Mouse (Mus musculus) CH12.LX (cell line): ENCODE results near the gene 1190005I06Rik. TPM values are rescaled to one million over a fixed set of nuclear protein-coding genes. Genes with fewer than 3 reads are reported as not detected.

Experiments used
- DNase-seq: peaks from one replicate; pipeline ENCODE4 v3.0.0-alpha.2; 2013; ENCODE audit errors: extremely low read depth
- H3K27ac ChIP-seq: 2 replicates; pipeline ENCODE4 v1.5.1; 2012; ENCODE audit warnings: low read depth, mild to moderate bottlenecking, control low read depth, moderate library complexity; ENCODE audit not compliant: insufficient read depth
- H3K27me3 ChIP-seq: replicated peaks from 2 replicates; pipeline ENCODE3; 2012; ENCODE audit warnings: inconsistent platforms
- H3K36me3 ChIP-seq, 2 experiments: replicated peaks in 1 of 2; 2 replicates each; pipeline versions ENCODE3 to v1.6.1; 2012; ENCODE audit warnings: inconsistent platforms in 1 of 2, low read length in 1 of 2, mild to moderate bottlenecking in 1 of 2, mixed read lengths in 1 of 2, moderate library complexity in 1 of 2; ENCODE audit not compliant: control insufficient read depth in 1 of 2, insufficient read depth in 1 of 2
- H3K4me1 ChIP-seq, 2 experiments: 2 replicates each; pipeline ENCODE4 v1.6.1; 2012; ENCODE audit warnings: inconsistent platforms in 1 of 2, moderate library complexity in 1 of 2; ENCODE audit not compliant: insufficient read depth in 2 of 2, control insufficient read depth in 1 of 2
- H3K4me2 ChIP-seq: 2 replicates; pipeline ENCODE4 v1.6.1; 2012; ENCODE audit warnings: low read depth, mild to moderate bottlenecking, control low read depth; ENCODE audit not compliant: poor library complexity, insufficient read depth, severe bottlenecking
- H3K4me3 ChIP-seq, 3 experiments: fragments of 150-350 bp in 1 of 3; sonication (generic) in 1 of 3; replicated peaks in 1 of 3; 2 replicates each; pipeline versions ENCODE3 to v1.5.1; 2011 to 2012; ENCODE audit warnings: low read depth in 2 of 3, low read length in 2 of 3, mild to moderate bottlenecking in 2 of 3, moderate library complexity in 2 of 3, control low read depth in 1 of 3, improper control_type of control experiment in 1 of 3, inconsistent platforms in 1 of 3, mixed read lengths in 1 of 3; ENCODE audit not compliant: poor library complexity in 1 of 3
- H3K79me2 ChIP-seq: replicated peaks from 2 replicates; pipeline ENCODE4 v1.6.1; 2012; ENCODE audit warnings: mild to moderate bottlenecking, moderate library complexity; ENCODE audit not compliant: control insufficient read depth, poor library complexity, insufficient read depth, severe bottlenecking; ENCODE audit errors: extremely low read depth
- H3K9ac ChIP-seq: 2 replicates; pipeline ENCODE4 v1.6.1; 2012; ENCODE audit warnings: low read depth, mild to moderate bottlenecking, control low read depth, moderate library complexity; ENCODE audit not compliant: insufficient read depth
- H3K9me3 ChIP-seq: replicated peaks from 2 replicates; pipeline ENCODE3; 2012; ENCODE audit warnings: low read length, inconsistent platforms, mixed read lengths
- BHLHE40 ChIP-seq: IDR thresholded peaks from 2 replicates; pipeline ENCODE4 v1.6.1; 2011; ENCODE audit warnings: mild to moderate bottlenecking, low read depth, low read length, improper control_type of control experiment
- CHD2 ChIP-seq: IDR thresholded peaks from 2 replicates; pipeline ENCODE4 v1.6.1; 2011; ENCODE audit warnings: low read length, improper control_type of control experiment
- CTCF ChIP-seq, 2 experiments: IDR thresholded peaks in 1 of 2; conservative IDR thresholded peaks in 1 of 2; 2 replicates each; pipeline ENCODE4 v1.5.1; 2011 to 2012; ENCODE audit warnings: low read depth in 2 of 2, low read length in 2 of 2, improper control_type of control experiment in 1 of 2, inconsistent platforms in 1 of 2, mild to moderate bottlenecking in 1 of 2, moderate library complexity in 1 of 2
- E2F4 ChIP-seq: IDR thresholded peaks from 2 replicates; pipeline ENCODE4 v1.6.1; 2011; ENCODE audit warnings: low read depth, low read length, improper control_type of control experiment; ENCODE audit not compliant: insufficient replicate concordance
- ETS1 ChIP-seq: conservative IDR thresholded peaks from 2 replicates; pipeline ENCODE4 v1.6.1; 2012; ENCODE audit warnings: low read depth, mild to moderate bottlenecking, inconsistent platforms, low read length, improper control_type of control experiment, moderate library complexity
- JUN ChIP-seq: IDR thresholded peaks from 2 replicates; pipeline ENCODE4 v1.6.1; 2011; ENCODE audit warnings: low read depth, mild to moderate bottlenecking, low read length, improper control_type of control experiment, moderate library complexity; ENCODE audit not compliant: insufficient read depth
- JUND ChIP-seq: conservative IDR thresholded peaks from 2 replicates; pipeline ENCODE4 v1.6.1; 2011; ENCODE audit warnings: low read depth, low read length, improper control_type of control experiment
- KAT2A ChIP-seq: IDR thresholded peaks from 2 replicates; pipeline ENCODE4 v1.6.1; 2012; ENCODE audit warnings: low read length, improper control_type of control experiment, inconsistent platforms; ENCODE audit not compliant: insufficient replicate concordance
- MAFK ChIP-seq: IDR thresholded peaks from 2 replicates; pipeline ENCODE4 v1.6.1; 2011; ENCODE audit warnings: low read length, improper control_type of control experiment; ENCODE audit not compliant: insufficient replicate concordance
- MAX ChIP-seq: IDR thresholded peaks from 2 replicates; pipeline ENCODE4 v1.6.1; 2011; ENCODE audit warnings: low read length, improper control_type of control experiment
- PAX5 ChIP-seq: IDR thresholded peaks from 2 replicates; pipeline ENCODE4 v1.6.1; 2012; ENCODE audit warnings: low read length, inconsistent platforms, mixed read lengths
- RAD21 ChIP-seq: IDR thresholded peaks from 2 replicates; pipeline ENCODE4 v1.6.1; 2011; ENCODE audit warnings: low read depth, mild to moderate bottlenecking, low read length, improper control_type of control experiment, moderate library complexity
- SMC3 ChIP-seq: IDR thresholded peaks from 2 replicates; pipeline ENCODE4 v1.6.1; 2011; ENCODE audit warnings: low read depth, low read length, improper control_type of control experiment
- TBP ChIP-seq: conservative IDR thresholded peaks from 2 replicates; pipeline ENCODE4 v1.6.1; 2011; ENCODE audit warnings: low read depth, low read length, improper control_type of control experiment
- TCF12 ChIP-seq: IDR thresholded peaks from 2 replicates; pipeline ENCODE4 v1.6.1; 2014; ENCODE audit warnings: low read depth, mild to moderate bottlenecking, inconsistent platforms, low read length, improper control_type of control experiment
- UBTF ChIP-seq: IDR thresholded peaks from 2 replicates; pipeline ENCODE4 v1.6.1; 2012; ENCODE audit warnings: low read depth, mild to moderate bottlenecking, inconsistent platforms, low read length, improper control_type of control experiment, moderate library complexity
- USF2 ChIP-seq: conservative IDR thresholded peaks from 2 replicates; pipeline ENCODE4 v1.6.1; 2011; ENCODE audit warnings: low read depth, low read length, improper control_type of control experiment
- dilution Hi-C: fragments of 300-500 bp; cut with MboI; formaldehyde crosslinking; loops from 2 replicates; pipeline ENCODE4 v1.14.3; 2020; ENCODE audit warnings: low sequenced_read_pairs; ENCODE audit not compliant: extremely low pct_unique_long_range_greater_than_20kb, extremely low pct_ligation_motif_present
- in situ Hi-C: fragments of 300-500 bp; cut with MboI; formaldehyde crosslinking; loops from 3 replicates; pipeline ENCODE4 v1.14.3; 2019; ENCODE audit warnings: low sequenced_read_pairs, low pct_ligation_motif_present, low pct_unique_long_range_greater_than_20kb, mixed read lengths
- polyA plus RNA-seq: library from polyadenylated mRNA; unstranded; fragments of >175 nt; gene quantifications from 2 replicates; pipeline ENCODE4 v1.2.1, GENCODE M21; 2012; ENCODE audit warnings: low read depth; ENCODE audit not compliant: insufficient read length
- total RNA-seq, 2 experiments: library from RNA; depleted of rRNA; stranded (reverse); fragments of 300-350 nt in 1 of 2; fragments of >200 nt in 1 of 2; gene quantifications; 2 replicates each; pipeline ENCODE4 v1.2.3; 2012 to 2014

Gene 1190005I06Rik
- total and polyA plus RNA-seq, 3 experiments = 0.36 to 0.85 TPM; not detected in 1

DNA sequence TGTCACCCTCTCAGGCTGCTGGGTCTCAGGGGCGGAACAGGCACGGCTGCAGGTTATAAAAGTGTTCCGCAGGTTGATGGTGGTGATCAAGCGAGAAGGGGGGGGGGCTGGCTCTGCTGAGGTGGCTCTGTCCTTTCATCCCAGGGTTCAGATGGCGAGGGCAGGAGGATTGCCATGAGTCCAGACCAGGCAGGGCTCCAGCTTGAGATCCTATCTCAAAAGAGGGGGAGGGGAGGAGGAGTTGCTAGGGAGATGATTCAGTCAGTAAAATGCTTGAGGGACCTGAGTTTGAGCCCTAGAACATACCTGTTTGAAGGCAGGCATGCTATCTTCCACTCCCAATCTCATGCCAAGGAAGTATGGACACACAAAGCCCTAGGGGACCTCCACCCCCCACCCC lies 86.9 kb downstream of the 1190005I06Rik start:
- no peak overlapping the region for H3K27ac ChIP-seq
- DNase-seq = no peak
- H3K4me1 ChIP-seq = peaks cover 34 to 97% of the 10 kb centered on the region in 2 experiments
- dilution Hi-C loops = no loop called here
- in situ Hi-C loops = no loop called here
- no peak overlapping the region for H3K4me2 ChIP-seq
- no peaks in the 10 kb centered on the region for H3K27me3 ChIP-seq
- H3K9ac ChIP-seq = no peak overlapping the region
- TF ChIP-seq JUN = no peak
- no peak for TF ChIP-seq RAD21
- H3K79me2 ChIP-seq = peaks cover 36% of the 10 kb centered on the region
- no peak overlapping the region for H3K4me3 ChIP-seq
- no peaks in the 10 kb centered on the region for H3K9me3 ChIP-seq
- H3K36me3 ChIP-seq = peaks cover 41 to 82% of the 10 kb centered on the region in 2 experiments

DNA sequence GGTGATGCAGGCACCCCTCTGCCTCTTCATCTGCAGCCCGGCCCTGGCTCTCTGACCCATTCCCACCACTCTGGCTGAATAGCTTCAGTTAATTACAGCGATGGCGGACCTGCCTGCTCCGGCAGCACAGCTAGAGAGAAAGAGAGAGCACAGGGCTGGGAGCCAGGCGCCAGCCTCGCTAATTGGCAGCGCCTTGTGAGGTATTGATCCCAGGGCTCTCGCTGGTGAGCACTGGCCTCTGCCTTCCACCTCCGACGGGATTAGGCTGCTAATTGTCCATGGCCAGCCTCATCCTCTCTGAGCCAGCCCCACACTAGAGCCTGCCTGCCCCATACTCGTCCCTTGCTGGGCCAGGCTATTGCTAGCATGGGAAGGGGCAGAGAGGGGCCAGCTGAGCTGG lies 87.8 kb downstream of the 1190005I06Rik start:
- TF ChIP-seq E2F4 = no peak
- no peak for TF ChIP-seq TCF12
- TF ChIP-seq TBP = no peak
- TF ChIP-seq MAX = no peak
- no peak for TF ChIP-seq RAD21
- TF ChIP-seq KAT2A = no peak
- TF ChIP-seq MAFK = no peak
- TF ChIP-seq SMC3 = no peak
- TF ChIP-seq BHLHE40 = no peak
- no peak for TF ChIP-seq JUND
- no peak for TF ChIP-seq CHD2
- no peak for TF ChIP-seq USF2
- TF ChIP-seq UBTF = no peak
- no peak for TF ChIP-seq CTCF (conservative IDR thresholded peaks at IDR 0.05 in 1 of 2, IDR thresholded peaks at IDR 0.05 in 1 of 2; ENCODE audit: low read depth in 2 of 2, low read length in 2 of 2)
- no peak for TF ChIP-seq ETS1
- no peak for TF ChIP-seq PAX5
- no peak for TF ChIP-seq JUN
- H3K27me3 ChIP-seq = no peaks in the 10 kb centered on the region
- DNase-seq = no peak
- no peak overlapping the region for H3K27ac ChIP-seq
- H3K4me2 ChIP-seq = no peak overlapping the region
- H3K36me3 ChIP-seq = peaks cover 39 to 82% of the 10 kb centered on the region in 2 experiments
- in situ Hi-C loops = no loop called here
- H3K79me2 ChIP-seq = peaks cover 45% of the 10 kb centered on the region
- dilution Hi-C loops = no loop called here
- H3K4me3 ChIP-seq = no peak overlapping the region
- no peaks in the 10 kb centered on the region for H3K9me3 ChIP-seq
- peaks cover 34 to 98% of the 10 kb centered on the region in 2 experiments for H3K4me1 ChIP-seq
- no peak overlapping the region for H3K9ac ChIP-seq

Other genes starting within 250 kb of the 1190005I06Rik start
- 61.2 and 68.4 TPM in 2 replicates for gene Gins2, start 58.3 kb downstream of the 1190005I06Rik start, total RNA-seq (2012; rRNA removed)
- 50.0 TPM in 2 replicates for gene Gins2, start 58.3 kb downstream of the 1190005I06Rik start, total RNA-seq (2014; rRNA removed)
- 127 and 129 TPM in 2 replicates for gene Gins2, start 58.3 kb downstream of the 1190005I06Rik start, polyA plus RNA-seq
- 0.97 and 1.1 TPM in 2 replicates for gene Gm27021, start 20.4 kb upstream of the 1190005I06Rik start, total RNA-seq (2012; rRNA removed)
- gene Gm27021, start 20.4 kb upstream of the 1190005I06Rik start, total RNA-seq (2014; rRNA removed) = 0.49 and 1.0 TPM in 2 replicates
- 0.49 TPM in 1 of 2 replicates, not detected in the other for gene Gm27021, start 20.4 kb upstream of the 1190005I06Rik start, polyA plus RNA-seq
- 890 and 970 TPM in 2 replicates for gene Cox4i1, start 20.6 kb upstream of the 1190005I06Rik start, total RNA-seq (2012; rRNA removed)
- gene Cox4i1, start 20.6 kb upstream of the 1190005I06Rik start, total RNA-seq (2014; rRNA removed) = 519 and 596 TPM in 2 replicates
- 673 and 711 TPM in 2 replicates for gene Cox4i1, start 20.6 kb upstream of the 1190005I06Rik start, polyA plus RNA-seq
- gene Emc8, start 20.9 kb upstream of the 1190005I06Rik start, total RNA-seq (2012; rRNA removed) = 113 and 133 TPM in 2 replicates
- gene Emc8, start 20.9 kb upstream of the 1190005I06Rik start, total RNA-seq (2014; rRNA removed) = 33.4 and 35.3 TPM in 2 replicates
- 159 and 184 TPM in 2 replicates for gene Emc8, start 20.9 kb upstream of the 1190005I06Rik start, polyA plus RNA-seq
- 16.3 and 17.7 TPM in 2 replicates for gene Irf8, start 88.7 kb upstream of the 1190005I06Rik start, total RNA-seq (2012; rRNA removed)
- gene Irf8, start 88.7 kb upstream of the 1190005I06Rik start, total RNA-seq (2014; rRNA removed) = 11.2 and 13.3 TPM in 2 replicates
- gene Irf8, start 88.7 kb upstream of the 1190005I06Rik start, polyA plus RNA-seq = 34.3 and 37.4 TPM in 2 replicates